Mouse (Mus musculus): ENCODE measurements at regions not wholly inside any gene's neighbourhood (a gene's known extent, or its start where the extent isn't known, plus 50 kb on each side); places are given as distances from the start of the nearest gene placed in this dataset.

DNA sequence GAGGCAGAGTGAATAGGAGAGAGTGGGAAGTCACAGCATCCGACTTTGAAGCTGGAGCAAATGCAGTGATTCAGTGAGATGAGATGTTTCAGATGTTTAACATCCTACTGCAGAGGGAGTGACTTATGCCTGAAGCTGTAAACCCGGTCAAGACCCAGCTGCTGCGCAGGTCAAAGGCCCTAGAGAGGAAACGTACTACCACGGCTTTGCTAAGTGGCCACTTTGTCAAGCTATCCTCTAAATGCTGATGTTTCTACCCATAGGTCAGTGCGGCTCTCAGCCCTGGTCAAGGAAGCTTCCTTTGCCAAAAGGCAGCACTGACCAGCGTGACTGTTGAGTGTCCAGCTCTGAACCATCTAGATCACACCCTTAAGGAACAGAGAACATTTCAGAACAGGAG lies 125.9 kb upstream of the Tox3 start:
- no peak for TF ChIP-seq CTCF (IDR thresholded peaks at IDR 0.05; ENCODE audit: insufficient read depth, low read length)
- TF ChIP-seq POLR2A (IDR thresholded peaks at IDR 0.05; ENCODE audit: borderline replicate concordance, extremely low read depth, low read depth, low read length) = no peak

Data from lung, adult 2 months (tissue).